Mouse (Mus musculus): ENCODE measurements around the gene Ptov1.

DNA sequence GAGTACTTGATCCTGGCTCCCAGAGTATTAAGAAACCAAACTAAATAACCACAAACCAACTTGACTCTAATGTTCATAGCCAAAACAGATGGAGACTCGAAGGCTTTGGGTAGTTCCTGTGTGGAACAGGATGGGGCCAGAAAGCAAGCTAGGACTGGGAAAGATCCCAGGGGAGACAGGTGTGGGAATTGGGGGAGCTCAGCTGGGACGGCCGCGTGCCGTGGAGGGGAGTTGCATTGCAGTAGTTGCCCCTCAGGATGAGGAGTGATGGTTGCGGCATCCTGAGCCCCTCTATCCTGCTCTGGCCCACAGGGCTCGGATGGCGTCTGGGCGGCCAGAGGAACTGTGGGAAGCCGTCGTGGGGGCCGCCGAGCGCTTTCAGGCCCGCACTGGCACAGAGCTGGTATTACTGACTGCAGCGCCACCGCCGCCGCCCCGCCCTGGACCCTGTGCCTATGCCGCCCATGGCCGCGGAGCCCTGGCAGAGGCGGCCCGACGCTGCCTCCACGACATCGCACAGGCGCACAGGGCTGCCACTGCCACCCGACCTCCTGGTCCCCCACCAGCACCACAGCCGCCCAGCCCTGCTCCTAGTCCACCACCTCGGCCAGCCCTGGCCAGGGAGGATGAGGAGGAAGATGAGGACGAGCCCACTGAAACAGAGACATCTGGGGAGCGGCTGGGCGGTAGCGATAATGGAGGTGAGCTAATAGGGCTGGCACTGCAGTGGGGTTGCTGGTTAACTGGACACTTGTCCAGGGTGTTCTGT lies 17.1 kb downstream of the Ptov1 start:
- TF ChIP-seq CTCF (IDR thresholded peaks at IDR 0.05; ENCODE audit: low read depth, low read length) = no peak
- no peak for TF ChIP-seq POLR2A (IDR thresholded peaks at IDR 0.05; ENCODE audit: extremely low read depth, insufficient read depth, low read length)
